Mouse (Mus musculus): ENCODE results near the gene Optn.
A peak's percentile ranks its signal among the peaks of the same experiment; 100 is the strongest.

Optn gene

GRCm38 (mm10) chr2:5029808-5030207, 34.0 kb downstream of the Optn start:
- DNase-seq (ENCODE audit: low read depth, low spot score), result no peak

DNA sequence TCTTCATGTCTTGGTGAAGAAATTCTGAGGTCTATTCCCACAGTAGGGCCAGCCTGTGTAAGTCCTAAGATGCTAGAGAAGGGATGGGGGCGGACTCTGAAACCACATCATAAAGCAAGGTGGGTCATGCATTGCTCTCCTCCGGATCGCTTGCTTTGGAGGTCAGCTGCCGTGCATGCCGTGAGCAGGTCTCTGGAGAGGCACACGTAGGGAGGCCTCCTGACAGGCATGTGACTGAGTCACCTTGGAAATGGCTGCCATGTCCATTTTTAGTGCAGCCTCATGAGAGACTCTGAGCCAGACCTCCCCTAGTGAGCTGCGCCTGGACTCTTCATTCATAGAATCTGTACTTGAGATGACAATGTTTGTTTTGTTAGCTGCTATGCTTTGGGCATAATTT, 35.8 kb downstream of the Optn start:
- DNase-seq (ENCODE audit: low read depth, low spot score), result no peak

- no peak for DNase-seq (ENCODE audit: low read depth, low spot score)
Measured at GRCm38 (mm10) chr2:5027057-5027456, 36.8 kb downstream of the Optn start.

DNA sequence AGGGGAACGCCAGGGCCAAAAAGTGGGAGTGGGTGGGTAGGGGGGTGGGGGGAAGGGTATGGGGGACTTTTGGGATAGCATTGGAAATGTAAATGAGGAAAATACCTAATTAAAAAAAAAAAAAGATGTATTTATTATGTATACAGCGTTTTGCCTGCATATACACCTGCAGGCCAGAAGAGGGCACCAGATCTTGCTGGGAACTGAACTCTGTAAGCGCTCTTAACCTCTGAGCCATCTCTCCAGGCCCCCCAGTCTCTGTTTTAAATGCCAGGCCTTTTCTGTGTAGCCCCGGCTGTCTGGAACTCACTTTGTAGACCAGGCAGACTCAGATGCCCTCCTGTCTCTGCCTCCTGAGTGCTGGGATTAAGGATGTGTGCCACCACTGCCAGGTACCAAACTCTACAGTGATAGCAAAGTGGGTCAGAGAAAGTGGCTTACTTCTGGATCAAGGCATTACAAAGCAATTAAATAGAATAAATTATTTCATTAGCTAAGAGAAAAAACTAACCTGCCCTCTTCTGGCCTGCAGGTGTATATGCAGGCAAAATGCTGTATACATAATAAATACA, 38.6 kb downstream of the Optn start:
- peak; percentile 62 for DNase-seq (ENCODE audit: low read depth, low spot score)

GRCm38 (mm10) chr2:5023699-5024399, 40.0 kb downstream of the Optn start:
- no peak for DNase-seq (ENCODE audit: low read depth, low spot score)

GRCm38 (mm10) chr2:5023275-5023674, 40.6 kb downstream of the Optn start:
- DNase-seq (ENCODE audit: low read depth, low spot score), result no peak

DNA sequence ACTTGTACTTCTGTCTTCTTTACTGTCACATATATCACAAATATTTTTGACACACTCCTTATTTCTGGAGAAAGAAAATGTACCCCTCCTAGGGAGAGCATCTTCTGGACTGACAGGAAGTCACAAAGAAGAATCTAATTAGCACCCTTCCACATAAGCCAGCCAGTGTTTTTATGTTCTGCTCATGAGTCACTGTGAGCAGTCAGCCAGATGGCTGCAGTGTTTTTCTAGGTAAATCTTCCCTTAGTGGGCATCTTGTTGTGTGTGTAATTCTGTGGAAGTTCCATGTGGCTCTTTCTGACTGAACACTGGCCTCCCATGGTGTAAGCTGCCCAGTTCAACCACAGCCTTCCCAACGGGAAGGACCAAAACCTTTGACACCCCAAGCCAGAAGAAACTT, 44.1 kb downstream of the Optn start:
- no peak for DNase-seq (ENCODE audit: low read depth, low spot score)

- DNase-seq (ENCODE audit: low read depth, low spot score), result no peak
Measured at GRCm38 (mm10) chr2:5016922-5017321, 46.9 kb downstream of the Optn start.

DNA sequence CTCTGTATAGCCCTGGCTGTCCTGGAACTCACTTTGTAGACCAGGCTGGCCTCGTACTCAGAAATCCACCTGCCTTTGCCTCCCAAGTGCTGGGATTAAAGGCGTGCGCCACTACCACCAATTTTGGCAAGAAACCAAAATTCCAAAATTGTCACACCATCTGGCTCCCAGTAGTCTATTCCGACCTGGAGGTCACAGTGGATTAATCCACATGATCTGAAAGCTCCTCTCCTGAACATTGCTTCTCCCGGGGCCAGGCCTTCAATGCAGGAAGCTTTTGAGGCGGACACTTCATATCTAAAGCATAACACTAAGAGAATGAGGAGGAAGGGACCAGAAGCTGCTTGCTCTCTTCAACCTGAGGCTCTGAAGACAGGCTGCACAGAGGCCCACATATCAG, 48.3 kb downstream of the Optn start:
- DNase-seq (ENCODE audit: low read depth, low spot score), result no peak

- peak; percentile 11 for DNase-seq (ENCODE audit: low read depth, low spot score)
Measured at GRCm38 (mm10) chr2:5014616-5015015, 49.2 kb downstream of the Optn start.

DNA sequence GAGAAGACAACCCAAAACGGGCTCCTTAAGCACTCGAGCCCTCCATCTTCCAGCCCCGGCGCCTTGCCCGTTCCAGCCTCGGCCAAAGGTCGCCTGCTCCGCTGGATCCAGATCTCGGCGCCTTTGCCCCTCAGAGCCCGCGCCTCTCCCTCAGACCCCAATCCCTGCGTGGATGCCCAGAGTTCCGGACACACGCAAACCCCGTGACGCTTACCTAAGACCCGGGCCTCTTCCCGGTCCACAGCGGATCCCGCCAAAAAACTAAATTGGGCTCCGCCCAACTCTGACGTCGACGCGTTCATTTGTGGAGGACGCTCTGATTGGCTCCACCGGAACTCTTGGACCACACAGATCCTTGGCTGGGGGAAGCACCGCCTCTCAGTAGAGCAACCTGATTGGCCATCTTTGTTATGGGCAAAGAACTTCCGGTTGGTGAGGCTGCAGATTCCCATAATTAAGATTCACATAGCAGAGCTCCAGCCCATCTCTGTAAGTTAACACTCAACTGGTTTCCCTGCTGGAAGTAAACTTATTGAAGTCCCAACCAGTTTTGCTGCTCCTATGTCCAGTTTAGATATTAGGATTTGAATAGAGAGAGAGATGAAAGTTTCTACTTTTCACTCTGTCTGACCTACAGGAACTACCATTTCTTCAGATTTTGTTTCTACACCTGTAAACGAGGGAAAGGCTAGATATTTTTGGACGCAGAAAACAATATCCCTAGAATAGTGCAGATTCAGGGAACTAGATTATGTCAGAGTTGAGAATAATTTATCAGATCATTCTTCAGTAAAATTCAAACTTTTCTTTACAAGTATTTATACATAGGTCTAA, 51.1 kb downstream of the Optn start, which contains the start of gene Mcm10:
Gene Mcm10 (minus strand): TSS at position 301 of the 834 bp plus-strand sequence.
- peak; percentile 94 for DNase-seq (ENCODE audit: low read depth, low spot score)

GRCm38 (mm10) chr2:5011898-5012490, 51.9 kb downstream of the Optn start:
- no peak for DNase-seq (ENCODE audit: low read depth, low spot score)

DNA sequence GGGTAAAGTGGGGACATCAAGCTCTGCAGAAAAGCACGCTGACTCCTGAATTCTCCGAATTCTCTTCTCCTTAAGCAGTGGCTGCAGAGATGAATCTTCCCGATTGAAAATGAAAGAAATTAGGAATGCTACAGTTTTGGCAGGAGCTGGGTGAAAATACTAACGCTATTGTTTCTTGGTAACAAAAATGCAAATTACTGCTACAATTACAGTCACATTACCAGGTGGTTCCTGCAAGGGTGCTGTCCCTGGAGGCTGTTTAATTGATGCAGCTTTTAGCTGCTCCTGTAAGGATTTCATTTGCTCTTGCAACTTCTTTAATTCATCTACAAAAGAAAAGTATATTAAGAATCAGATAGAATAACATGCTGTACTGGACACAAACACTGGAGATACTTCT, 56.7 kb downstream of the Optn start:
- DNase-seq (ENCODE audit: low read depth, low spot score), result no peak

DNA sequence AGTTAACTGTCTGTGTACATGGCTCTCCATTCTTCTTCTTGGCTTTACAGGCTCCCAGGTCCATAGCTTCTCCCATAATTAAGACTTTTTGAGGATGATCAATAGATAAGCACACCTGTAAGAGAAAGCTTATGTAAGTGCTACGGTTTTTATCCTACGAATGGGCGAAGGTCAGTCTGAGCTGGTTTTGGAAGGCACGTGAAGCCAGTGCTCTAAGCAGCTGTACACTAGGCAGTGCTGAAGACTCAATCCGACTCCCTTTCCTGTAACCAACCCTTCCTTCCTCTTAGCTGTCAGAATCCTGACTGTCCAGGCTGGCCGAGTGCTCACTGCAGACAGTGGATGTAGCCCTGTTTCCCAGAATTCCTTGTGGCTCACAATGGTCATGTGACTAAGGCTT, 62.6 kb downstream of the Optn start:
- DNase-seq (ENCODE audit: low read depth, low spot score), result no peak

GRCm38 (mm10) chr2:4998905-4999304, 64.9 kb downstream of the Optn start:
- peak; percentile 13 for DNase-seq (ENCODE audit: low read depth, low spot score)

- DNase-seq (ENCODE audit: low read depth, low spot score), result no peak
Measured at GRCm38 (mm10) chr2:4996421-4996824, 67.4 kb downstream of the Optn start.

DNA sequence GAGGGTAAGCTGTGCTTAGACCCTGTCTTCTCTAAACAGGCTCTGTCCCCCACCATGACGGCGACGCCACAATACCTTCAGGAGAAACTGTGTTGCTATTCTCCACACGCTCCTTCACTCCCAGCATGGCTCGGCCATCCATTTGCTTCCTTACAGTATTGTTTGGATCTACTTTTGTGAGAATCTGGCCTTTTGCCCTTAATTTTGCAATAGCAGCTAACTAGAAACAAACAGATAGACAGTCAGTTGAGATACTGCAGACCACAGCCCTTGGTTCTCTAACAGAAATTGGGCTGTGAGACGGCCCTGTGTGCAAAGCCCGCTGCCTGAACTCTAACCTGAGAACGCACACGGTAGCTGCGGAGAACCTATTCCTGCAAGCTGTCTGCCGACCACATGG, 68.2 kb downstream of the Optn start:
- DNase-seq (ENCODE audit: low read depth, low spot score), result no peak

GRCm38 (mm10) chr2:4994436-4994835, 69.4 kb downstream of the Optn start:
- no peak for DNase-seq (ENCODE audit: low read depth, low spot score)

DNA sequence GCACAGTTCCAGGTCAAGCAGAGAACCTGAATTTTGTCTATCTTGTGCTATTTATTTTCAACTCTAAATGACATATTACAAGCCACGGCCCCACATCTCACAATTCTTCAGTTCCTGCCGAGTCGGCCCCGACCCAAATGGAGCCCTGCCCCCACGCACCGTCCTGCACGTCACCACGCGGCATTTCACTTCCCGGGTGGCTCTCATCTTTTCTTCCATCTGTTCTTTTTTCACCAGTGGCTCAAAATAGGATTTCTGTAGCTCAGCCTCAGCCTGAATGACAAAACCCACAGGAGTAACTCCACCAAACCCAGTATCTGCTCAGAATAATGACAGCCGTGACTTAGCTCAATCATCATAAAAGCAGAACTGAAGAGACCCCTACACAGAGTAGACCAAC, 70.3 kb downstream of the Optn start:
- no peak for DNase-seq (ENCODE audit: low read depth, low spot score)

GRCm38 (mm10) chr2:4988826-4989424, 74.9 kb downstream of the Optn start:
- peak; percentile 30 for DNase-seq (ENCODE audit: low read depth, low spot score)

GRCm38 (mm10) chr2:4987388-4988180, 76.3 kb downstream of the Optn start:
- no peak for DNase-seq (ENCODE audit: low read depth, low spot score)
